Mouse (Mus musculus) midbrain, embryonic 14.5 days (tissue): ENCODE measurements around the gene App. TPM values are rescaled to one million over a fixed set of nuclear protein-coding genes. Genes with fewer than 3 reads are reported as not detected.

Experiments
- ATAC-seq: fragments of 200-750 bp; cut with Nextera tagmentation; 2 replicates; pipeline ENCODE4 v1.8.0; 2017; ENCODE audit warnings: moderate number of reproducible peaks, moderate library complexity; ENCODE audit not compliant: low FRiP score, low TSS enrichment
- DNase-seq: peaks from one replicate; pipeline ENCODE4 v3.0.0-alpha.2; 2015
- H3K27ac ChIP-seq: fragments of 300-500 bp; sonication (generic); replicated peaks from 2 replicates; pipeline ENCODE4 v1.5.1; 2014; ENCODE audit warnings: mild to moderate bottlenecking, low read depth, low read length, moderate library complexity
- H3K27me3 ChIP-seq: fragments of 300-500 bp; sonication (generic); 2 replicates; pipeline ENCODE4 v1.6.1; 2014; ENCODE audit warnings: low read length, control low read depth, mixed read lengths; ENCODE audit not compliant: control insufficient read depth, insufficient read depth
- H3K36me3 ChIP-seq: fragments of 300-500 bp; sonication (generic); 2 replicates; pipeline ENCODE4 v1.6.1; 2014; ENCODE audit warnings: low read length, control low read depth; ENCODE audit not compliant: control insufficient read depth, insufficient read depth
- H3K4me1 ChIP-seq: fragments of 300-500 bp; sonication (generic); 2 replicates; pipeline ENCODE4 v1.6.1; 2014; ENCODE audit warnings: mild to moderate bottlenecking, antibody characterized with exemption, low read length, control low read depth; ENCODE audit not compliant: control insufficient read depth, insufficient read depth
- H3K4me2 ChIP-seq: fragments of 300-500 bp; sonication (generic); 2 replicates; pipeline ENCODE4 v1.6.1; 2014; ENCODE audit warnings: mild to moderate bottlenecking, low read length, moderate library complexity
- H3K4me3 ChIP-seq: fragments of 300-500 bp; sonication (generic); replicated peaks from 2 replicates; pipeline ENCODE4 v1.5.1; 2014; ENCODE audit warnings: low read depth, low read length
- H3K9ac ChIP-seq: fragments of 300-500 bp; sonication (generic); replicated peaks from 2 replicates; pipeline ENCODE4 v1.6.1; 2014; ENCODE audit warnings: mild to moderate bottlenecking, low read length, moderate library complexity
- H3K9me3 ChIP-seq: fragments of 300-500 bp; sonication (generic); 2 replicates; pipeline ENCODE4 v1.6.1; 2016; ENCODE audit warnings: low read length, control low read depth, mixed read lengths; ENCODE audit not compliant: control insufficient read depth
- WGBS: fragments of 180-500 bp; shearing (Covaris S2); extraction: QIAGEN DNeasy Blood & Tissue Kit; methylation state at CpG from one replicate; pipeline ENCODE4 v1.1.7; 2014; 5-methylcytosine and 5-hydroxymethylcytosine counted together
- polyA plus RNA-seq: library from polyadenylated mRNA; unstranded; fragments of >200 nt; fragmentation: Nextera tagmentation; extraction: Ambion mirVana; gene quantifications from 2 replicates; pipeline ENCODE4 v1.2.1, GENCODE M21; 2014

Gene App
- polyA plus RNA-seq, 1 experiment from 2014 or later: 339 TPM

- WGBS: 62% methylated on average over 7 of the region's 7 CpGs
- no peaks in the 10 kb centered on the region for H3K9me3 ChIP-seq
- DNase-seq (no peak), ATAC-seq (no peak)
- H3K4me1 ChIP-seq: peaks cover 14% of the 10 kb centered on the region
- H3K4me2 ChIP-seq: no peak overlapping the region
- no peak overlapping the region for H3K4me3 ChIP-seq
- peaks cover 16% of the 10 kb centered on the region for H3K36me3 ChIP-seq
- H3K27ac ChIP-seq: no peak overlapping the region
- H3K9ac ChIP-seq: no peak overlapping the region
- no peaks in the 10 kb centered on the region for H3K27me3 ChIP-seq
Observed at GRCm38 (mm10) chr16:85099487-85099886, 74.1 kb downstream of the App start.

- Histone ChIP-seq H3K9ac (no peak overlapping the region), H3K4me3 (no peak overlapping the region), H3K36me3 (peaks cover 16% of the 10 kb centered on the region), H3K4me1 (peaks cover 14% of the 10 kb centered on the region), H3K27ac (no peak overlapping the region), H3K4me2 (no peak overlapping the region), H3K9me3 (no peaks in the 10 kb centered on the region), H3K27me3 (no peaks in the 10 kb centered on the region)
- DNase-seq (no peak), ATAC-seq (no peak)
- 97% methylated on average over 7 of the region's 7 CpGs for WGBS
Observed at GRCm38 (mm10) chr16:85099044-85099443, 74.5 kb downstream of the App start.

DNA sequence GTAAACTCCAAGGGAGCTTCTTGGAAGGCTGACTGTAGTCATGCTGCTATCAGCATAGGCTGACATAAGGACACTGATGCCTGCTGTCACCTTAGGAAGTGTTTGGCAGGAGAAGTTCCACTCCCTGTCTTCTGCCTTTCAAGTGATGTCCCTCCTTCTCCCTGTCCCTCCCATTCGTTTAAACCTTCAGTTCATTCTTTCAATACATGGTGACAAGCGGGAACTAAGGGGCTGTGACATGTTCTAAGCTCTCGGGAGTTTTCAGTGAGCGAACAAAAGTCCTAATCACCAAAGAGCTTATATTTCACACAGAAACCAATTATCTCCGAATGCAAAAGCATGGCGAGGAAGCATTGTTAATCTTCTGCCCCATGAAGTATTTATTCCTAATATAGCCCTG, 77.2 kb downstream of the App start:
- H3K4me1 ChIP-seq: peaks cover 35% of the 10 kb centered on the region

GRCm38 (mm10) chr16:85095923-85096322, 77.6 kb downstream of the App start:
- no peak for ATAC-seq
- 78% methylated on average over 2 of the region's 2 CpGs for WGBS
- Histone ChIP-seq H3K4me2 (no peak overlapping the region), H3K27ac (no peak overlapping the region), H3K4me3 (no peak overlapping the region), H3K9me3 (no peaks in the 10 kb centered on the region), H3K27me3 (no peaks in the 10 kb centered on the region), H3K36me3 (no peaks in the 10 kb centered on the region), H3K9ac (no peak overlapping the region), H3K4me1 (peaks cover 39% of the 10 kb centered on the region)
- DNase-seq: no peak

More for the DNA sequence above, 77.2 kb downstream of the App start:
- H3K4me3 ChIP-seq: no peak overlapping the region
- 13% methylated on average over 6 of the region's 6 CpGs for WGBS
- H3K27ac ChIP-seq: 0 out of 2 replicates have a peak overlapping the region, but pooled peaks have one; percentile 58
- no peak overlapping the region for H3K4me2 ChIP-seq
- no peak overlapping the region for H3K9ac ChIP-seq
- DNase-seq (peak; percentile 68), ATAC-seq (peak; percentile 47; the same call in 1 of the 2 replicates)
- H3K27me3 ChIP-seq: no peaks in the 10 kb centered on the region
- H3K36me3 ChIP-seq: no peaks in the 10 kb centered on the region
- no peaks in the 10 kb centered on the region for H3K9me3 ChIP-seq

DNA sequence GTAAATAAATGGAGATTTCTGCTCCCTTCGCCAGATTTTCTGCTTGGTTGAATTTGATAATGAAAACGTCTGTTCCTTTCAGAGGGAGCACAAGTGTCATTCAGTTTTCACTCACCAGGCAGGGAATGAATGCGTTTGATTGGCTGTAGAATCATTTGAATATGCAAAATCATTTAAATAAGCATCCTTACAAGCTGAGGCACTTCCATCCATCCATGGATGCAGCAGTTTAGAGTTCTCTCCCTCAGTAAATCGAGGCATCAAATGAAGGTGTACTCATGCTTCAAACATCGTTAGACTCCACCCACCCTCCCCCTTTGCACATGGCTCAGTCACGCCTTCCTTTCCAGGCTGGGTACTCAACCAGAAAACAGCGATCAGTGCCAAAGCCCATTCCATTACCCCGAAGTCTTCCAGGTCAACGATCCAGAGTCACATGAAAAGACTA, 80.9 kb downstream of the App start:
- H3K36me3 ChIP-seq: no peaks in the 10 kb centered on the region

DNA sequence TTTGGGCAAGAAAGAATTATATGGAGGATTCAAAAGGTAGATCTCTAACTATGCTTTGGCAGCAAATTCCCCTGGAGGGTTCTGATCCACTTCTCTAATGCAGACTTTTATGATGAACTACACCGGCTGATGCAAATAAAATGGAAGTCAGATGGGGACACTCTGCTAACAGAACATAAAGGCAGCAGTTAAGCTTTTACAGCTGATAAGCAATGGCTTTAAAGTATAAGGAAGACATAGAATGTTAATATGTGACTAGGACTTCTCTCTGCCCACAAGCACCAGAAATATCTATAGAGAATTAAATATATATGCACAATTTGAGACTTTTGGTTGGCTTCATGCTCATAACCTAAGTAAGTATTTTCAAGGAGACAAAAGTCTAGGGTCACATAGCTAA, 81.4 kb downstream of the App start:
- H3K9me3 ChIP-seq: no peaks in the 10 kb centered on the region
- H3K9ac ChIP-seq: no peak overlapping the region
- H3K4me3 ChIP-seq: no peak overlapping the region
- no peak for ATAC-seq
- peaks cover 44% of the 10 kb centered on the region for H3K4me1 ChIP-seq
- no peaks in the 10 kb centered on the region for H3K36me3 ChIP-seq
- H3K27ac ChIP-seq: no peak overlapping the region
- H3K27me3 ChIP-seq: no peaks in the 10 kb centered on the region
- no peak overlapping the region for H3K4me2 ChIP-seq
- no peak for DNase-seq
- 36% methylated on average over 1 of the region's 1 CpGs for WGBS

More for the DNA sequence above, 80.9 kb downstream of the App start:
- DNase-seq (peak; percentile 58), ATAC-seq (peak; percentile 39; the same call in 1 of the 2 replicates)
- H3K4me3 ChIP-seq: no peak overlapping the region
- H3K9me3 ChIP-seq: no peaks in the 10 kb centered on the region
- H3K27ac ChIP-seq: no peak overlapping the region
- peaks cover 44% of the 10 kb centered on the region for H3K4me1 ChIP-seq
- no peaks in the 10 kb centered on the region for H3K27me3 ChIP-seq
- H3K4me2 ChIP-seq: no peak overlapping the region
- WGBS: 15% methylated on average over 9 of the region's 9 CpGs
- no peak overlapping the region for H3K9ac ChIP-seq

DNA sequence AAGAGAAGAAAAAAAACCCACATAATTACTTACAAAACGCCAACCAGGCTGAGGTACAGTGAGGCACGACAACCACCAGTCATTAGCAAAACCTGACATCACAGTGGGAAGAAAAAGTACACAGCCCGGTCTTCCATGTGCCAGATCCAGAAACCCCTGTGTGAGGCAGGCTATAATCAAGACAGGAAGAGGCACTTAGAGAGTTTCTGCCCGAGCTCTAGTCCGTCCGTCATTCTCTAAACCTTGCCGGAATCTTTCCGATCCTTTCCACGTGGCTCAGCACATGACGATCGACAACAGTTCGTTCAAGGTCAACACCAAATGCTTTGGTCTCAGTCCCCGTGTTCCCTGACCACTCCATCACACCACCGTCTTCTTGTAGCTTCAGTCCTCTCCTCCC, 82.6 kb downstream of the App start:
- Histone ChIP-seq H3K27me3 (no peaks in the 10 kb centered on the region), H3K36me3 (no peaks in the 10 kb centered on the region), H3K9ac (no peak overlapping the region), H3K4me3 (no peak overlapping the region), H3K4me1 (peaks cover 36% of the 10 kb centered on the region), H3K4me2 (no peak overlapping the region), H3K27ac (no peak overlapping the region), H3K9me3 (no peaks in the 10 kb centered on the region)
- ATAC-seq (no peak), DNase-seq (no peak)
- 83% methylated on average over 14 of the region's 14 CpGs for WGBS

- Histone ChIP-seq H3K27ac (no peak overlapping the region), H3K4me1 (peaks cover 25% of the 10 kb centered on the region), H3K4me2 (no peak overlapping the region), H3K36me3 (no peaks in the 10 kb centered on the region), H3K4me3 (no peak overlapping the region), H3K9ac (no peak overlapping the region), H3K9me3 (no peaks in the 10 kb centered on the region), H3K27me3 (no peaks in the 10 kb centered on the region)
- ATAC-seq: no peak
- 71% methylated on average over 10 of the region's 10 CpGs for WGBS
- no peak for DNase-seq
Observed at GRCm38 (mm10) chr16:85088126-85088525, 85.4 kb downstream of the App start.

GRCm38 (mm10) chr16:85086303-85086702, 87.3 kb downstream of the App start:
- no peak overlapping the region for H3K4me2 ChIP-seq
- no peaks in the 10 kb centered on the region for H3K27me3 ChIP-seq
- peaks cover 8% of the 10 kb centered on the region for H3K4me1 ChIP-seq
- H3K4me3 ChIP-seq: no peak overlapping the region
- H3K9me3 ChIP-seq: no peaks in the 10 kb centered on the region
- DNase-seq (no peak), ATAC-seq (no peak)
- WGBS: 86% methylated on average over 14 of the region's 14 CpGs
- H3K9ac ChIP-seq: no peak overlapping the region
- no peak overlapping the region for H3K27ac ChIP-seq
- H3K36me3 ChIP-seq: peaks cover 5% of the 10 kb centered on the region; the same call in 1 of the 2 replicates
